Mouse (Mus musculus) gastrocnemius, adult 18-20 months (tissue): ENCODE data around the gene Gm498. TPM values are rescaled to one million over a fixed set of nuclear protein-coding genes. Genes with fewer than 3 reads are reported as not detected.

Source experiments
- DNase-seq: peaks from one replicate; pipeline ENCODE4 v3.0.0; 2021; ENCODE audit warnings: low spot score
- microRNA-seq: library from miRNA; unstranded; fragments of <30 nt; microRNA quantifications from one replicate; pipeline ENCODE4 v1.2.0, GENCODE M21; 2021
- total RNA-seq, 2 experiments: library from RNA; stranded (reverse); gene quantifications; 2 replicates each; pipeline ENCODE4 v1.2.3; 2021

The Gm498 gene
- total RNA-seq, 2 experiments from 2014 or later, result not detected

DNA sequence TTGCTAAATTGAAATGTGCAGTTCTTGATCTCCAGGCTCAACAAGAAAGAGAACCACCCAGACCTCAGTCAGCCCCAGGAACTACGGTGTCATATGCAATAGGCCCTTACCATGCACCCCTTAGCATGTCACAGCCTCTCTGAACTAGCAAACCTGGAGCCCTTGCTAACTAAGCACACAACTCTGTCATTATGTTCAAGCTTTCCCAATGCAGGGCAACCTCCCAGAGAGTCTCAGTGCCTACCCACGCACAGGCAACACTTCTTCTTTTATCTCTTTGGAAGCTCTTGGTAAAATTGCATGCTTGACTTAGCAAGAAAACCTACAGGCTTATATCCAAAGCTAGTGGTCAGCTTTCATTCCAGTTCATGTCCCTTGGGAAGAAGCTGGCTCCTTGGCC is 24.5 kb downstream of the Gm498 start:
- DNase-seq, result no peak

GRCm38 (mm10) chr7:143892361-143892760 is 25.7 kb downstream of the Gm498 start:
- DNase-seq, result no peak

- DNase-seq, result no peak
Observed at GRCm38 (mm10) chr7:143900667-143901066, 34.0 kb downstream of the Gm498 start.

DNA sequence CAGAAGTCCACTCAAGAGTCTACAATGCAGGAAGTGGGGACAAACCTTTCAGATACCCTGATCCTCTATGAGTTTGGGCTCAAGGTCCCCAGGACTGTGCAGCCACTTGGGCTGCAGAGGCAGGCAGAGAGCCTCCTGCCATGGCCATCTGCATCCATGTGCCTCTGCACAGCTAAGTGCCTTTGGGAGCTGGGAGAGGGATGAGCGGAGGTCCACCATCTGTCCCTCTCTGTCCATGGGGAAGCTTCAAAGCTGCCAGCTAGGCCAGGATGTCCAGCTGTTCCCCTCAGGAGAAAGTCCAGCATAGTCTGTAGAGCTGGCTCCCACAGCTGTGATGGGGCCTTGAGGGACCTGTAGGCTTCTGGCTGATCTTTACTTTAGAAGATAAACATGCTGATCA is 38.5 kb downstream of the Gm498 start:
- DNase-seq, result no peak

GRCm38 (mm10) chr7:143905606-143906005 is 39.0 kb downstream of the Gm498 start:
- no peak for DNase-seq

GRCm38 (mm10) chr7:143913611-143914010 is 47.0 kb downstream of the Gm498 start:
- no peak for DNase-seq

- no peak for DNase-seq
Observed at GRCm38 (mm10) chr7:143919031-143919679, 52.5 kb downstream of the Gm498 start.

- DNase-seq, result no peak
Observed at GRCm38 (mm10) chr7:143929899-143930298, 63.3 kb downstream of the Gm498 start.

- DNase-seq, result no peak
Observed at GRCm38 (mm10) chr7:143938647-143939046, 72.0 kb downstream of the Gm498 start.

DNA sequence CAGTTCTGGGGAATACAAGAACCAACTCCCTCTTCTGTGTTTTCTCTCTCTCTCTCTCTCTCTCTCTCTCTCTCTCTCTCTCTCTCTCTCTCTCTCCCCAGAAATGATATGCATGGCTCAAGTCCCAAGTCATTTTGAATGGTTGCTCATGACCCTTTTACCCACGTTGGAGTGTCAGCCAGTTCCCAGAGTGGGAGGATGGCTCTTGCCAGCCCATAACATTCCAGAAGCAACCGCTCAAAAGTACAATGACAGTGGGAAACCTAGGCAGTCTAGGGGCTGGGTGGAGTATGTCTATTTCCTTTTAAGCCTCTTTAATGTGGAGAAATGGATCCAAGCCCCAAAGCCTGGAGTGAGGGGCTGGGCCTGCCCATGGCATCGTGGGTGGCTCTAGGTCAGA is 72.8 kb downstream of the Gm498 start:
- DNase-seq, result no peak

DNA sequence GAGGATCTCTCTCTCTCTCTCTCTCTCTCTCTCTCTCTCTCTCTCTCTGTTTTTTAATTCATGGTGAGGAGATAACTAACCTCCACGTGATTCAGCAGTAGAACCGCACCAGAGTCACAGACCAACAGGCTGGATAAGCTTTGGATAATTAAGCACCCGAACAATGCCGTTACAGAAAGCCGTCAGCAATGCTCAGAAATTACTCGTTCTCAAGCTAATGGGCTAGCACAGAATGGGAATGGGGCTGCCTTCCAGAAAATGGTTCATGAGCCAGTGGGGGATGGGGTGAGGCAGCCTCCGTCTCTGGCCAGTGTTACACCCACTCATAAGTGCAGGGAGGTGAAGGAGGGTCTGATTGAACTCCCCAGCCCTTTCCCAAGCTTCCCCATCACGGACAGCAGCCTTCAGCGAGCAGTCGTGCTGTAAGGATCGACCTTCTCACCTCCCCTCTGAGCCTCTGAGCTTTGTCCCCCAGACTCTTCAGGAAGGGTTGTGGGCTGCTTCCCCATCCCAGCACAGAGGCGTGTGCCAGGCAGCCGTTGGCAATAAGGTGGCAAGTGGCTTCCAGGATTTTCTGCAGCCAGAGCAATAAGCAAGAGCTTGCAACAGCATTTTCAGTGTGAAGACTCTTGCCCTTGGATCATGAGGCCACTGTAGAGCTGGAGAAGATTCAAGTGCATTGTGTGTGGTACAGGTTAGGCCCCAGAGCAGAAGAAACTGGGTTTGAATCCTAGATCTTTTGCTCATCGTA is 76.5 kb downstream of the Gm498 start:
- no peak for DNase-seq

- no peak for DNase-seq
Observed at GRCm38 (mm10) chr7:143944421-143944980, 77.9 kb downstream of the Gm498 start.

Small RNA genes within 50 kb of the gene (microRNA-seq; reads per million reads assigned to microRNA genes)
- gene Mir6404, result not detected

Other genes starting within 250 kb of the Gm498 start
- gene Tnfrsf26, start 238.1 kb upstream of the Gm498 start, total RNA-seq, result under 1 TPM; 0.19 to 0.21 TPM
- gene Tnfrsf22, start 217.2 kb upstream of the Gm498 start, total RNA-seq, result 1 to 10 TPM; 1.6 TPM
- gene Tnfrsf23, start 181.0 kb upstream of the Gm498 start, total RNA-seq, result 1 to 10 TPM; 4.8 TPM
- gene Osbpl5, start 109.9 kb upstream of the Gm498 start, total RNA-seq, result 10 to 100 TPM; 14.4 to 15.4 TPM
- gene Mrgprg, start 99.8 kb upstream of the Gm498 start, total RNA-seq, result under 1 TPM; 0.43 to 0.71 TPM
- gene Mrgpre, start 82.3 kb upstream of the Gm498 start, total RNA-seq, result under 1 TPM; 0.68 to 0.71 TPM
- 1 to 10 TPM; 3.0 to 3.8 TPM for gene Nadsyn1, start 44.0 kb upstream of the Gm498 start, total RNA-seq
- gene Dhcr7, start 43.7 kb upstream of the Gm498 start, total RNA-seq, result 1 to 10 TPM; 3.7 to 4.0 TPM
- under 1 TPM; 0.11 to 0.12 TPM for gene Shank2, start 135.1 kb downstream of the Gm498 start, total RNA-seq